Mouse (Mus musculus) thymus, postnatal 25 days (tissue): ENCODE data around the gene Slc19a1.

Experiments
- DNase-seq: peaks from one replicate; pipeline ENCODE4 v3.0.0; 2022

The Slc19a1 gene

DNA sequence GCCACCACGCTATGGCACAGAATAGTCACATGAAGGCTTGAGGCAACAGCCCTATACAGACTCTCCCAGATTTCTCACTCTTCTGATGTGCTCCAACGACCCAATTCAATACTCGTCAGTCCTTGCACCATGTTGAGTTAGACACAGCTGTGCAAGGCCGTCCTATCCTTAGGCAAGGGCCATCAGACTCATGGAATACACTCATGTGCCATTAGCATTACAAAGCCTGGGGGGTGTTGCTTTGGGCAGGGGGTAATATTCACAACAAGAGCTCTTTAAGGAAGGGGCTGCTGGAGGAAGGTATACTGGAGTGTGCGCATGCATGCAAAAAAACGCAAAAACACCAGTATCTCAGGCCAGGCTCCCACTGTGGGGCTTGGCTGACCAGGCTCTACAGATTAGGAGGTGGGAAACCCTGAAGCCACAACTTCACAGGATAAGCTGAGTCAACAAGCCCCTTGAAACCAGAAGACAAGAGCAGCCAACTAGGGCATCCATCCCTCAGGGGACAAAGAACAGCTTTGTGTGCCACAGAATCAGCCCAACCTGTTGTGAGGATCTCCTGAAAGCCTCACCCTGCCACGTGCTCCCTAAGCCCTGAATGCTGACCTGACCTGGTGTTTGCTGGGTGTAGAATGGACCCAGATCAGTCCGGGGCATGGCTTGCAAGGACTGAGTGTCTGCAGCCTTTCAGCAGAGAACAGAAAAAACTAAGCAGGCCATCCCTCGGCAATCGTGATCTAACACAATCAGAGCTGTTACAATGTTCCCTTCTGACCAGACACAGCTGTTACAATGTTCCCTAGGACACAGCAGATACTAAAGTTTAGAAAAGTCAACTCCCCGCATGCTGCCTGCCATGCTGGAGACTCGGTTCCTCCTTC lies 65.2 kb downstream of the Slc19a1 start:
- no peak for DNase-seq

DNA sequence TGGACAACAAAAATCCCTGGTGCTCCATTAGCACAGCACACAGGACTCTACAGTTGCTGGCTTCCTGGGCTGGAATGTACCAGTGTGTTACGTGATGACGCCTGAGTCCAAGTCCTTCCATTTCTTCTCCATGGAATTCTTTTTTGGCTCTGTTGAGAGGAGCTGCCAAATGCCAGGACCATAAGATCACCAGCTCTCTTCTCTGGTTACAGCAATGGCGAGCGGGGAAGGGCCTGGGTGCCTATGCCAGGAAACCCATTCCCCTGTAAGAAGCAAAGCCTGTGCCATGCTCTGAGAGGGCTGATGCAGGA lies 65.8 kb downstream of the Slc19a1 start:
- DNase-seq, result no peak

DNA sequence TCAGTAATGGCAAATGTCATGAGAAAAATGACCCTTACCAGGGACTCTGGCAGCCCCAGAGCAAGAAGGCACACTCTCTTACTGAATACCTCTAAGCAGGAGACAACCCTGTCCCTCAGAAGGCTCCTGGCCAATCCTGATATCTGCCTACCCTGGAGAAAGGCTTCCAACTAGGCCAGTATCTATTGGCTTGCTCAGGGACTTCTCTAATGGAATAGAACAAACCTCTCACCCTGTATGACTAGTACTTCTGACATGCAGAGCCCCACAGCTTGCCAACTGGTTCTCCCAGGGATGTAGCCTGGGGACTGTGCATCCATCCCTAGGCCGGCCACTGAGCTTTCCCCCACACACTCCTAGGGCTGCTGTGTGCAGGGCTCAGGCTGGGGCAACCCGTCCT lies 66.6 kb downstream of the Slc19a1 start:
- DNase-seq, result no peak

DNA sequence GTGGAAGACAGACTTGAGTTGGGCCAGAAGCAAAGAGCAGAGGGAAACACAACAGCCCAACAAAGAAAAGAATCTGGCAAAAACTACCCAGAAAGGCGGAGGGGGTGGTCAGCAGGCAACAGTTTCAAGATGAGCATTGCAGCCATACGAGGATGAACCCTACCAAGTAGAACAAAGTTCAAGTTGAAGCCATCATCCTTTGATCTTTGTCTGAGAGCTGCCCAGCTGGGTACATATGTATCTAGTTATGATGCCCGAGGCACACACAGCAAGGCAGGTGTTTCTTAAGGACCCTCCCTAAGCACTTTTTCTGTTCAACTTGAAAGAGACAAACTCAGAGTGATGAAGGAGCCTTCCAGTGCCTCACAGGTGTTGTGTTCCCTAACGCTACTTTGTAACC lies 67.7 kb downstream of the Slc19a1 start:
- DNase-seq, result no peak

DNA sequence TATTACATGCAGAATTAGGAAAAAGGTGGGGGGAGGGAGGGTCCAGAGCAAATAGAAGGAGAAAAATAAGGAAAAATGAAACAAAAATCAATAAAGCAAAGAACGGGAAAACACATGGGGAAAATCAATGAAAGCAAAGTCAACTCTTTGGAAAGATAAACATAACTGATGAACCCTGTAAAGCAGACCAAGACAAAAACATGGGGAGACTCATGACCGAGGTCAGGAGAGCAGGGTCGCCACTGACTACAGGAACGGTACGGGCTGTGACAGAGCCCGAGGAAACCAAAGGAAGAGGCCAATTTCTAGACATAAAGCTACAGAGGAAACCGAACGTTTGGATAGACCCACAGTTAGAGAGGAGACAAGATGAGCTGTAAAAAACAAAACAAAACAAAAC lies 71.6 kb downstream of the Slc19a1 start:
- DNase-seq, result no peak

DNA sequence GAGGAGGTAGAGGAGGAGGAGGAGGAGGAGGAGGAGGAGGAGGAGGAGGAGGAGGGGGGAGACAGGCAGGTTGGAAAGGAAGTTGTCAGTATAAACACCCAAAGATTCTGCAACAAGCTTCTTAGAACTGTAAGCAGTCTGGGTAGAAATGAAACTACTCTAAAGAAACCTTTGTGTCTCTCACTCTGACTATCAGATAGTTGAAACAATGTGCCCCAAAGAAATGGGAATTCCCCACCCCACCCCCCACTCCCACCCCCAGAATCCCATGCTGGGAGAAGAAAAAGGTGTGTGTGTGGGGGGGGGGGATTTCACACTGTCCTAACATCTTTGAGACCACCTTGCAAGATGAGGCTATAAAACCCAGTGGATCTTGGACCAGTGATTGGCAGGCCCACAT lies 72.3 kb downstream of the Slc19a1 start:
- DNase-seq, result no peak

DNA sequence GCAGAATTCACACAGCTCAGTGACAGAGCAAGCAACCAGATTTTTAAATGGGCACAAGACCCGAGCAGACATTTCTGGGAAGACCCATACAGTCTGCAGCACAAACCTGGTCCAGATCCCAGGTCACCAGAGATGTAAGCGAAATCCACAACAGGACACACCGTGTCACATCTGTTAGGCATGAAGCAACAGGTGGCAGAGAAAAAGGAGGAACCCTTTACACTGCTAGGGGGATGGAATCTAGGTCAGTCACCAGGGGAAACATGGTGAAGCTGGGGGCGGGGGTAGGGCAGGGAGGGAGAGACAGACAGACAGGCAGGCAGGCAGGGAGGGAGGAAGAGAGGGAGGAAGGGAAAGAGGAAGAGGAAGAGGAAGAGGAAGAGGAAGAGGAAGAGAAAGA lies 76.1 kb downstream of the Slc19a1 start:
- DNase-seq, result no peak

DNA sequence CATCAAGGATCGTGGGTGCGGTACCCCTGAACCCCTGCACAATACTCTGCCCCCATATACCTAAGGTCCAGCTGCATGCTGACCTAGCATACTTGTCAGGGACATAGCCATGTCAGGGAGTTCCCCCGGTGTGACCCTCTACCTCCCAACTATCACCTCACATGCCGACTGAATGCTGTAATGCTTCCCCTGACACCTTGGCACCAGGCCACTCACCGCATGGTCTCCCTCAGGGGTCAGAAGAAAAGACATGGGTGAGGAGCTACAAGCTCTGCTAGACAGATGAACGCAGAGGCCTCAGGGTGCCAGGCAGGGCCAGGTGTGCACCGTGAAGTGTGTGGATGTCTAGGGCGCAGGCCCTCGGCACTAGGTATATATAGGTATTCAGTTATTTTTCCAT lies 78.0 kb downstream of the Slc19a1 start:
- DNase-seq, result no peak
